Mouse (Mus musculus) liver, adult 2 months (tissue): ENCODE measurements around the gene Rab31.

ENCODE experiments used
- CTCF ChIP-seq: fragments of 200-500 bp; IDR thresholded peaks from 2 replicates; pipeline ENCODE4 v1.5.1; 2011; ENCODE audit warnings: low read depth, low read length, control low read depth
- POLR2A ChIP-seq: fragments of 200-500 bp; IDR thresholded peaks from 2 replicates; pipeline ENCODE4 v1.6.1; 2011; ENCODE audit warnings: low read length, control low read depth; ENCODE audit not compliant: insufficient read depth; ENCODE audit errors: extremely low read depth

DNA sequence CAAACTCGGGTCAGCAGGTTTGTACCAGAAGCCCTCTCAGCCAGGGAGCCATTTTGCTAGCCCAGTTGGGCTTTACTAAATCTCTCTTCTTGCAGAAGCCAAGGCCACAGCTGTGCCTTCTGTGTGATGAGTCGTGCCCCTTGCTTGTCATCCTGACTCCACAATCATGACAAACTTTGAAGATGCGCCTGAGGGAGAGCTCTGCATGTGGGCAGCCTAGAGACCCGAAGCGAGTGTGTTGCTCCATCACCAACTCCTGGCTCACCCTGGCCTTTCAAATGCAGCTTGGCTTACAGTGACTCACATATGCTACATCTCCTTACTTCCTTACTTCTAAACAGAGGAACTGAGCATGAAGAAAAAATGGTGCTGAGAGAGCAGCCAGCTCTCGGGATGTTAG, 142.6 kb downstream of the Rab31 start:
- TF ChIP-seq POLR2A (no peak), CTCF (no peak)
